Mouse (Mus musculus) c-Kit-negative CD71-positive TER-119-positive erythroid progenitor cells, embryonic 14.5 days (primary cell): Measurements from ENCODE around the gene Rps10.

ENCODE experiments used
- DNase-seq: peaks from one replicate; pipeline ENCODE4 v3.0.0-alpha.2; 2013; ENCODE audit warnings: low read depth, low spot score

Gene Rps10

GRCm38 (mm10) chr17:27636132-27637020 lies at the start of gene Rps10:
Gene Rps10, minus strand, starts transcription at chr17:27636669.
- DNase-seq: no peak

- DNase-seq: no peak
Measured at GRCm38 (mm10) chr17:27685550-27685913, 49.1 kb upstream of the Rps10 start.

GRCm38 (mm10) chr17:27684886-27685549 lies 48.5 kb upstream of the Rps10 start:
- DNase-seq: no peak

DNA sequence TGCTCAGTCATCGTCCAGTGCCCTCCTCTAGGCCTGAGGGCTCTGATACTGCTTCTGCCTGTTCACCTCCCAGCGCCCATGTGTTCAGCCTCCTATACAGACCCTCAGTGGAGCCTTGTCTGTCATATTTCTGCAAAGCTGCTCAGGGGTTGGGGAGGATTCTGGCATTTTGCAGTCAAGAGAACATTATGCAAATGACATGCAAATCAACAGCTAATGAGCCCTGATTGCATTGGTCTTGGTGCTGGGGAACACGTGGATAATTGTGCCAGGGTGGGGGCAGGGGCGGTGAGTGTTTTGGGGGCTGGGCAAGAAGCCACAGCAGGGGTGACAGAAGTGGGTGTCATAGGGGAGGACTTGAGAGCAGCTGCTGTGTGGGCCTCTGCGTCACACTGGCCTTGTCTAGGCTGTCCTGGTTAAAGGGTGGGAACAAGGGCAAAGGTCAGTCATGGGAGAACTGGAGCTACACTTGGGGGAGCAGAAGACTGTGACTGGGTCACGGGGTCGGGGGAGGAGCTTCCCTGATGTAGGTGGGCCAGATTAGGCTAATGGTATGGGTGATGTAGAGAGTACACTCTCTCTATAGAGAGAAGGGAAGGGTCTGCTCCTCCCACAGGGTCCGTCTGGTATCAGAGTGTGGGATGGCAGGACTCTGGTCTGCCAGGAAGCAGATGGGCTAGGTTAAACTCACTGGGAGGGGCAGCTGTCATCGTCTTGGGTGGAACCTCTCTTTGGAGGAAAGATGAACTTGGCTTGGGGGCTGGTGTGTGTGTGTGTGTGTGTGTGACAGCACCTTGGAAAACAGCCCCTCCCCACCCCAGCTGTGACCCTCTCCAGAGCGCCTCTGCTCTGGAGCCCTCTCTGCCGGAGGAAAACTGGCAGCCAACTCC lies 42.7 kb upstream of the Rps10 start:
- DNase-seq: no peak

- DNase-seq: no peak
Measured at GRCm38 (mm10) chr17:27677756-27678155, 41.3 kb upstream of the Rps10 start.

- no peak for DNase-seq
Measured at GRCm38 (mm10) chr17:27676270-27676669, 39.8 kb upstream of the Rps10 start.

DNA sequence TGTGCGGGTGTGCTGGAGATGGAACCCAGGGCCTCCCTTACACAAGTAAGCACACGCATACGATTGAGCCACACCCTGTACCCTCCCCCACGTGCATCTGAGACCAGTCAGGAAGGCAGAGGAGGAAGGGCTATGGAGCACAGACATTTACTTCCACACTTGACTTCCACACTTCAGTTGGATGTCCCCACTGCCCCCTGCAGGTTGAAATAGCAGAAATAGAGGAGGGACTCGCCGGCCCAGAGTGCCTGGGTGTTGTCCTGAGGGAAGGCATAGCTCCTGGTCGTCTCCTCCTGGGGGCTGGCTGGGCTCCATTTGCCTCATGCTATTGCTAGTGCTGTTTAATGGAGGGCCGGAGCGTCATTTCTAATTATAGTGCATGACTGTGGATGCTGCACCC lies 39.0 kb upstream of the Rps10 start:
- no peak for DNase-seq

DNA sequence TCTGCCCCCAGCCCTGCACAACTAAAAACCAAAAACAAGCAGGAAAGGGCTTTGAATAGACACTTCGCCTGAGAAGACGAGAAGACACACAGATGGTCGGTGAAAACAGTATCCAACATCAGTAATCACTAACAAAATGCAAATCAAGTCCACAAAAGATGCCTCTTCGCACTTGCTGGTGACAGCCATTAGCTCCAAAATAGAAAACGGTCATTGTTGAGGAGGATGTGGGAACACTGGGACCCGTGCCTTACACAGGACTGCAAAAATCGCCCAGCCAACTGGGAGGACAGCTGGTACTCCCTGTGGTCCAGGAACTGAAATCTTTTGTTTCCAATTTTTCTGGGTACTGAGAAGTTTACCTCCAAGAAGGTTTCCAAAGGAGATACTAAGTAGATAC lies 37.5 kb upstream of the Rps10 start:
- DNase-seq: no peak

DNA sequence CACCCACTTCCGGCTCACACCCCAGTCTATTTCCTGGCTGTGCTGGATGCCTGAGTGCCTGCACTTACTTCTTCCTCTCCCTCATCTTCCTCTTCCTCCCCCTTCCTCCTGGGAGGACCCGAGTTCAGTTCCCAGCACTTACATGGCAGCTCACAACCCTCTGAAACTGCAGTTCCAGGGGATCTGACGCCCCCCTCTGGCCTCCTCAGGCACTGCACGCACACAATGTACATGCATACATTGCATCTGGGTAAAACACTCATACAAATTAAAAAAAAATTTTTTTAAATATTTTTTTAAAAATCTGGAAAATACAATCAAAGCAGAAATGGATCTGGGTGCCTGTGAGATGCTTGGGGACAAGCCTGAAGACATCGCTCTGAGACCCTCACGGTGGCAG lies 35.3 kb upstream of the Rps10 start:
- no peak for DNase-seq

DNA sequence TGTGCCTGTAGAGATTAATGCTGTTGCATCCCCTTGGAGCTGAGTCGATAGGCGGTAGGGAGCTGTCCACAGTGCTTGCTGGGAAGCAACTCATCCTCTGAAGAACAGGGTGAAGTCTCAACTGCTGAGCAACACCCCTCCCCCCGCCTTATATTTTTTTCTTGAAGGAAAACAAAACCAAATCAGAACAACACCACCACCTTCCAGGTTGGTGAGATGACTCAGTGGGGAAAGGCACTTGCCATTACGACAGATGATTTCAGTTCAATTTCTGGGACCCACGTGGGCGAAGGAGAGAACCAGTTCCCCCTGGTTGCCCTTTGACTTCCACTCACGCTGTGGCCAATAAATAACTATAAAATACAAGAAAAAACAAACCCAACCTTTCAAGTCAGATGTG lies 22.3 kb upstream of the Rps10 start:
- no peak for DNase-seq

DNA sequence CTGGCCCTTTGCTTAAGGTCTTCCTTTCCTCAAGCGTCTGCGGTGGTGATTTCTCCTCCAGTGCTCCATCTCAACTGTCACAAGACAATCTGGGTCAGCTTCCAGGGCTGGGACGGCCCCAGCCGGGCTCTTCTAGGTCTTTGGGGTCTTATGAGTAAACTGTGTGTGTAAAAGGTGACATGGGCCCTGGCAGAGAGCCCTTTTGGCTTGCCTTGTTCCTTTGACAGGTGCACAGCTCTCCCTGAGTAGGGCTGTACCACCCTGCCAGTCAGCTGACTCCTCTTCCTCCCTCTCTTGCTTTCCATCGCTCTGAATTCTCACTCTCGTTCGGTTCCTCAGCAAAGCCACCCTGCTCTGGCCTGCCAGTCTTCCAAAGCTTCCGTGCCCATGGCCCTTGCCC lies 20.7 kb upstream of the Rps10 start:
- no peak for DNase-seq

DNA sequence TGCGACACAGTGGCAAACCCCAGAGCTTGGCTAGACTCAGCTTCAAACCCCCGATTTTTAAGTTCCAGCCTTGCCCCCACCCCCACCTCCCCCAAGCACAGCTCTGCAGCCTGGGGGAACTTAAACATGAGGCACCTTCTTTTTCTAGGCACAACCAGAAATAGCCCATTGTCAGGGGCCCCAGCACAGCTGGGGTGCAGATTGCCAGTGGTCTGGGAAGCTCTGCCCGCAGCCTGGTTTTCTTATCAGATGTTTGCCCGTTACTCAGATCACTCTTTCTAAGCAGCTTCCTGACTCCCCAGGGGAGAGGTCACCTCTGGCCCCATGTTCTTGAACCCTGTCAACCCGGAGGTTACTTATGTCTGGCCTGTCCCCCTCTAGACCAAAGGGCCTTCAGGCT lies 19.9 kb upstream of the Rps10 start:
- DNase-seq: no peak

DNA sequence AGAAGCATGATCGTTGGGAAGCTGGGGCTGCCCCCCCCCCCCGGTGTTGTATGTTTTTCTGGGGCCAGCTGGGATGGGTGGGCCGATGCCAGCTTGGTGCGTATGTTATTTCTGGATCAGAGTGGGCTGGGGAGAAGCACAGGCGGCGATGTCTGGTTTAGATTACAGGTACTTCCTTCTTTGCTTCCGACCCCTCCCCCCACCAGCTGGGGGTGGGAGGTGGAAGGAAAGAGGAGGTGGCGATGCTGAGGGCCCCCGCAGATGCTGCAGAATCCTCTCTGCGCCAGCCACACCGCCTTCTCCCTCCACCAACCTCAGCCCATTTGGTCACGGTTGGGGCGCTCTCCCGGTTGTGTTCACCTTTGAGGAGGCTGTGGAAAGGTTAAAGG lies 19.5 kb upstream of the Rps10 start:
- no peak for DNase-seq

GRCm38 (mm10) chr17:27655089-27656010 lies 18.9 kb upstream of the Rps10 start, which contains the start of gene Pacsin1:
Gene Pacsin1, plus strand, starts transcription at chr17:27655509.
- no peak for DNase-seq

DNA sequence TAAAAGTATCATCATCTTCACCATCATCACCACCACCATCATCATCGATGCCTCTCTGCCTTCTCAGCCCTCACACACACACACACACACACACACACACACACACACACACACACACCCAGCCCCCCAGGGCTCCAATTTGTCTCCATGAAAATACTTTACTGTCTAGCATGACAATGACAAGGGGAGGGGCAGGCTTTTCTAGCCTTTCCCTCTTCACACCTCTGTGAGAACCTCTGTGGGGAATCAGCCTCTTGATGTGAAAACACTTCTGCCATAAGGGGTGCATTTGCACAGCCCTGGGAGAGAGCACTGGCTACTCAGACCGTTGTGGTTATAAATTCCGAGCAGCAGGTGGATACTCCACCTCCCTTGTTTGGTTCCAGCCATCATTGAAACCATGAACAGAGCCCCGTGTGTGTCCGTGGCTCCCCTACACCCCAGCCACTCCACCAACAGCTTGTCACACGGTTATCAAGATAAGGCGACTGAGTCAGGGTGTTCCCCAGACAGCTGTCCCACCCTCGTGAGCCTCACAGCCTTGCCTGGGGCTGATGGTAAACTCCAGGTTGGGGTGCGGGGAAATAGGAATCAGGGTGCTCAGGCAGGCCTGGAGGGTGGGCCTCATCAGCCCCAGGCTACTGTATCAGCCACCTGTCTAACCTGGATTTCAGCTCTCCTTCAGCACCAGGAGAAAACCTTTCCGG lies 16.9 kb upstream of the Rps10 start:
- no peak for DNase-seq

GRCm38 (mm10) chr17:27652046-27652790 lies 15.7 kb upstream of the Rps10 start:
- no peak for DNase-seq

DNA sequence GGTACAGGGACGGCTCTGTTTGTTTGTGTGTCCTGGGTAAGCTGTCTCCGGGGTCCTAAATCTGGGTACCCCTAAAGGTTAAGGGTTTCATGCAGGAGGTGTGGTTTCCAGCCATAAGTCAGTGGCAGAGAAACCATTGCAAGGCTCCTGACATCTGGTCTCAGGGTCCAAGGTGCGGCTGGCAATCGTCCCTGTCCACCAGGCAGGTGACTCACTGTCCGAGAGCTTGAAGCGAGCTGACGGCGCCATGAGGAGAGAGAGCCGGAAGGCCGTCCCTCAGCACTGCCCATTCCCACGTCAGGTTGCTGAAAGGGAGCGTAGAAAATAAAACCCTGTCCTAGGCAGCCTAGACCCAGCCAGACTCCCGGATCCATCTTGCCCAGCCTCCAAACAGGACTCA lies 14.1 kb upstream of the Rps10 start:
- DNase-seq: no peak

- peak; percentile 44 for DNase-seq
Measured at GRCm38 (mm10) chr17:27650160-27650559, 13.7 kb upstream of the Rps10 start.

DNA sequence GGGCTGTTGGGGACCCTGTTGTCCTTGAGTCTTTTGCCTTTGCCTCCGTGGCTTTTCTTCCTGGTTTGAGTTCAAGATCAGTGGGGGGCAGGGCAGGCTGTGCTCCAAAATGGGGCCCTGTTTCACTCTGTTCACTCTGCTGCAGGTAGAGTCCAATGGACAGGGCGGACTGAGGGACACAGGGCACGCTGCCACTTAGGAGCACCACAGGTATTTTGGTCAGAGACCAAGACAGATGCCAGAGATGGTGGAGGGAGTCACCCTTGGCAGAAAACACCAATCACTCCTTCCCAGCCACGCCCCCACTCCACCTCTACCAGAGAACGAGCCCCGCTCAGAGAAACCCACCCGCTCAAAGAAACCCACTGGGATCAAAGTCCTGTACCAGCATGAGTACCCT lies 9.3 kb upstream of the Rps10 start:
- DNase-seq: no peak

DNA sequence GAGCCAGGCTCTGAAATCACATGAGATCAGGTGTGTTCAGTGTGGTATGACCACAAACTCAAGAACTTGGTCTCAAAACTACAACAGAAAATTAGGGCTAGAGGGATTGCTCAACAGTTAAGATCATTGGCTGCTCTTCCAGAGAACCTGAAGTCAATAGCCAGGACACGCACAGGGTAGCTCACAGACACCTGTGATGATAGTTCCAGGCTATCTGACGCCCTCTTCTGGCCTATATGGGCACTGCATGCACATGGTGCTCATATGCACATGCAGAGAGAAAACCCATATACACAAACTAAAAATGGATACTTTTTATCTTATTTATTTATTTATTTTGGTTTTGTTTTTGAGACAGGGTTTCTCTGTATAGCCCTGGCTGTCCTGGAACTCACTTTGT lies 8.1 kb upstream of the Rps10 start:
- no peak for DNase-seq
